Mouse (Mus musculus): ENCODE data around the gene Psma5.

Gene Psma5

DNA sequence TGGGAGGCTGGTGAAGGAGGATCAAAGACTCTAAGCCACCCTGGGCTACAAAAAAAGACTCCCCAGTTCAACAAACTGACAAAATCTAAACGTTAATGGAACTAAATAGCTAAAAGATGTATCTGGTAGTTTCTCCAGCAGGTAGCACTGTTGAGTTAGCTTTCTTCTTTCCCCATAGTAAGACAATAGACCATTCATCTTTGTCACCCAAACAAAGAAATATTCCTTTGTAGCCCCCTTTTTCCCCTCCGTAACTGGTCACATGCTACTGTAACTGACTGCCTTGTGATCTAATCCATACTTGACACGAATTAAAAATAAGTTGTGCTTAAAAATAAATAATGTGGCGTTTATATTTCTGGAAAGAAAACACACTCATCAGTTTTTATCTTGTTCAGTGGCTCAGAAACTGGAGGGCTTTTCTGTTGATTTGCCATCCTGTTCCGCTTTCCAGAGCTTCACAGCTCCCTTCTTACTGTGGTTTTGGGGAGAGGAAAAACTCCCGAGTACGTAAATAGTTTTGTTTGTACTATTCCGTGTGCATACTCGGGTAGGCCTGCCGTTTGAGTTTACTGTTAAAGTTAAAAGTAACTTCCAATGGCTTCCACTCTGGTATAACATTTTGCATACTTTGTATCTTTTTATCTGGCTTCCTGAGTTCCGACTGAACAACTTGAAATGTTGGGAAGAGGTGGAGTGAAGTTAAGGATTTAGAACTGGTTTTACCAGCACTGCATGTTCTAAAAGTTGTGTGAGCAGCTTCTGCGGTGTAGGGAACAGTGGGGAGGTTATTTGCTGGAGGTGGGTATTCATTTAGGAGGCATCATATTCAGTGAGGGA, 25.9 kb downstream of the Psma5 start:
- DNase-seq, result peak; percentile 73

- DNase-seq, result no peak
These were observed 26.5 kb downstream of the Psma5 start for GRCm38 (mm10) chr3:108283241-108283561.

- DNase-seq, result peak; percentile 66
These were observed 27.3 kb downstream of the Psma5 start, which contains the start of gene Sort1 for GRCm38 (mm10) chr3:108283781-108284601. TSS of gene Sort1 (plus strand) at chr3:108284082.

- DNase-seq, result no peak
These were observed 28.5 kb downstream of the Psma5 start for GRCm38 (mm10) chr3:108285078-108285711.

- no peak for DNase-seq
These were observed 30.1 kb downstream of the Psma5 start for GRCm38 (mm10) chr3:108286671-108287439.

- DNase-seq, result no peak
These were observed 31.4 kb downstream of the Psma5 start for GRCm38 (mm10) chr3:108287811-108288805.

DNA sequence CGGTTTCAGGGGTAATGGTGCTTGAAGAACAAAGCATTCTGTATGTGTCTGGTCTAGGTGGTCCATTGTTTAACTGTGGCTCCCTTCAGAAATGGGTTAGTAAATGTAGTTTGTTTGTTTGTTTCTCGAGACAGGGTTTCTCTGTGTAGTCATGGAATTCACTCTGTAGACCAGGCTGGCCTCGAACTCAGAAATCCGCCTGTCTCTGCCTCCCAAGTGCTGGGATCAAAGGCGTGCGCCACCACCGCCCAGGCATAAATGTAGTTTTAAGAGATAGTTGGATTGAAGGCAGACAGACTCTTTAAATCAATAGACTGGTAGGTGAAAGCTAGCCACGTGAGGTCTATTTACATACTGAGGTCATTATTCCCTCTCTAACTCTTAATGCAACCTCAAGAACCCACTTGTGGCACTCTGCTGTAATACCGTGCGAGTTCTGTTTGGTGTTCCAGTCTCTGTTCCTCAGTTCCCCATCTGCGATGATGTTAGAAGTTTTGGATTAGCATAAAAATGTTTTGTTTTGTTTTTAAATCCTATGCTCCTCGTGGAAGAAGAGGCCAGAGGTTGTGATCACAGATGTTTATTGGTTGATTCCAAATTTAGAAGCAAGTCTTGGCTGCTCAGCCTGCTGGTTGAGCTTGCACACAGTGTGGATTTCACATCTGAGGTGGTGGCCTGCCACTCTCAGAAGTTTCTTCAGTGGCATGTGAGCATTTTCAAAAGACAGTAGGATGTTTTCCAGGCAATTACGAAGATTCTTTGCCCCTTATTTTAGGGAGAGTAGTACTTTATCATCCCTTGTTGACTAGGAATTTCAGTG, 32.8 kb downstream of the Psma5 start:
- no peak for DNase-seq

DNA sequence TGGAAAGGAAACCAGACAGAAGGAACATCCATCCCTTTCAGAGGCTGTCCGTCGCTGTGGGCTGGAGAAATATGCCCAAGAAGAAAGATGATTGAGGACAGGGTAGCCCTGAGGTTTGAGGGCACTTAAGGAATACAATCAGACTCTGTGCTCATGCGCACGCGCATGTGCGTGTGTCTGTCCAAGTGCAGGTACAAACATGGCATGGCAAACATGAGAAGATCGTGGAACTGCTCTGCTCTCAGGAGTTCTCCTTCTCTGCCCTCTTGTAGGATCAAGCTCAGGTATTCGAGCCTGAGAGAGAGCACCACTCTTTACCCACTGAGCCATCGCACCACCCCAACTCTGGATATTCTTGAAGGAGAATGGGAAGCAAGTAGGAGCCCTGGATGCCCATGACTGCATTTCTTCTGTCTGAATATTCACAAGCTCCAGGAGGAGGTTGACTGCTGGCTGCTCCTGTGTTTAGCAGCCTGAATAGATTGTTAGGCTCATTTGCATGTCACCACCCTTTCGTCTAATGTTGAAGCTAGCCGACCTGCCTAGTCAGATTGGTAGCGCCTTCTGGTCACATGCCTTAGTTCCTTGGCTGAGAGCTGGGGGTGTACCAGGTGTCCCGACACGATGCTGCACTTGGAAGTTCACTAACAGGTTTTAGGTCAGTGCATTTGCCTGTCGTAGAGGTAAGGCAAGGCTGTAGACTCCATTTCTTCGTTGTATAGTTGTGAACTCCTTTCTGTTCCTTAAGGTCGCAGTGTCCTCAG, 34.5 kb downstream of the Psma5 start:
- peak; percentile 56 for DNase-seq

DNA sequence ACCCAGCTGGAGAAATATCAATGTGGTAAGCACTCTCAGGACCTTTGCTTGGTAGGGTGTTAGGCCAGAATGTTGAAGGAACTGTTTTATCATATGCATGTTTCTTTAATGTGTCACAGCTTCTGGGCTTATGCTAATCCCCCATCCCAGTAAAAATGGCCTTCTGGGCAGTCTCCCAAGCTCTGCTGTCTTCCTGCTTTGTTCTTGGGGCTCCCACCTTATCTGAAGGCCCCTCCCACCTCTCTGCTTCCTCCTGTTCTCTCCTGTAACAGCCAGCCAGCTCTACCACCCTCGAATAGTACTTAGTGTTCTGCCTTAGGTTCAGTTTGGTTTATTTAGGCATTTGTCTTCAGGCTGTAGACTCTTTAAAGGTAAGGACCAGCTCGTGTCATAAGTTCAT, 37.7 kb downstream of the Psma5 start:
- DNase-seq, result no peak

GRCm38 (mm10) chr3:108295379-108296219, 38.9 kb downstream of the Psma5 start:
- no peak for DNase-seq

DNA sequence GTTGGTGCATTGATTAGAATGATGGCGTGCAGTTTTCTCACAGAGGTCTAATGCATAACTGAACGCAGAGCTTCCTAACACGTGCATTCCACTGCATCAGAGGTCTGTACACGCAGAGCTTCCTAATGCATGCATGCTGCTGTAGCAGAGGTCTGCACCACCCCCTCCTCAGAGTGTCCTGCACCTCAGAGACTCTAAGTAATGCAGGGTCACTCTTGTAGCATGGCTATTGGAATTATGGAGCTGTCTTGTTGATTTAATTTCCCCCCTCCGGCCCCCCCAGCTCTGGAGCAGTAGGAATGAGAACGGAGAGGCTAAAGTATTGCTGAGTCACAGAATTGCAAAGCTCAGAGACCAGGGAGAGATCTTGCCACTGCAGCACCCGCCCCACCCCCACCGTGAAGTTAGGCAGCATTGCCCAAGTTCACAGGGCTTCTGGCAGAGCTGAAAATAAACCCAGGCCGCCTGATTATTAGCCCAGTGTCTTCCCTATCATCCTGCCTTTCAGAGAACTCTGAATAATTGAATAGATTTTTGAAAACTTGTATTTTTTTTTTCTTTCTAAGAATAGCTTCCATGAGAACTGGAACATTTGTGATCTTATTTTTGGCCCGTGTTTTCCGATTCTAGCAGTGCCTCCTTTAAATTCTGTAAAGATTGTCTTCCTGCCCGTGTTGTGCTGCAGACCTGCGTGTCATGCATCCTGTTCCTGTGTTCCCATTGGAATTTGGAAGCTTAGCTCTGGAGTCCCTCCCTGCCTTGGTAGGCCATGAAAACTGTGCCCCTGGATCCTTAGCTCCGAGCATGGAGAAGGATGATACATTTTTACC, 39.7 kb downstream of the Psma5 start:
- DNase-seq, result peak; percentile 58

DNA sequence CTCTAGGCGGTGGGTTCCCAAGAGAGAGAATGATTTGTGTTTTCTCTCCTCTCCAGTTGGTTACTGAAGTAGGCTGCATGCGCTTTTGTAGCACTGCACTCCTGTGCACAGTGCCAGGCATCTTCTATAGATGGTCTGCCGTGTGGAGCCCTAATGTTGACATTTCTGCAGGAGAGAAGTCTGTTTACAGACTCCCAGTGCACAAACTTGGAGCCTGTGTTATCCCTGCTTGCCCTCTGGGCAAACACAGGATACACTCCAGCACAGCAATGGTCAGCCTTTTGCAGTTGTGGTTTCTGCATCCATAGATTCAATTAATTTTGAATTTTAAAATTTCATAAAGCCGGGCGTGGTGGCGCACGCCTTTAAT, 40.3 kb downstream of the Psma5 start:
- DNase-seq, result no peak

DNA sequence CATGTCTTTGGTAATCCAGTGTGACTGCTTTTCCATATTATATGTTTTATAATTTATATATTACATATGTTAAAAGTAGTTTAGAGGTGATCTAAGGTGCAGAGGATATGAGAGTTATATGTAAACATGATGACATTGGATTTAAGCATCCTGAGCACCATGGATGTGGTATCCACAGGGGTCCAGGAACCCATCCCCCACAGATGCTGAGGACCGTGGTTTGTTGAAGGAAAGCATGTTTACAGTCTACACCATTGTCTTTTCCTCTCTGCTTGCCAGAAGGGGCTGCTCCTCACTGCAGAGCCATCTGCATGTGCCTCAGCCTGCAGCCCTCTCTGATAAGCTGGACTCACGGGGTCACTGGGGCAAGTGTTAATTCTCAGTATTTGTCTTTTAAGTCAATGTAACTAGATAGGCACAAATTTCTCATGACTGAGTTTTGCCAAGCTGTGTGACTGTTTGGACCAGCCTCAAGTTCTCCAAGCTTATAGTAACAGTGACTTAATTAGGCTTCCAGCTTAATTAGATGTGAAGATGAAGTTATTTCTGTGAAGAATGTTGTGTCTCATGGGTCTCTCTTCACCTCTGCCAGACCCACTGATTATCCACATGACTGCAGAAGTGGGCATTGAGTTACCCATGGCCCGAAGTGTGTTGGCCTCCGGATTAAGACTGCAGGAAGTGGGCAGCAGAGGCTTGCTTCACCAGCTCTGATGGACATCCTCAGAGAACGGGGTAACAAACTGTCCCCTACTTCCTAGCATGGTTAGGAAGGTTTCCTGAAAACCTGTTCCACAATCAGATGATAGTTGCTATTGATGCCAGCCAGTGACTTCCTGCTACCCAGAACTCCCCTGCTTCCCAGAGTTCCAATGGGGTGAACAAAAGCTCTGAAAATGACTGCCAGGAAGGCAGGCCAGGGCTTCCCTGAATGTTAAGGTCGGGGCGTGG, 41.2 kb downstream of the Psma5 start:
- no peak for DNase-seq

- DNase-seq, result no peak
These were observed 43.8 kb downstream of the Psma5 start for GRCm38 (mm10) chr3:108300455-108301030.

DNA sequence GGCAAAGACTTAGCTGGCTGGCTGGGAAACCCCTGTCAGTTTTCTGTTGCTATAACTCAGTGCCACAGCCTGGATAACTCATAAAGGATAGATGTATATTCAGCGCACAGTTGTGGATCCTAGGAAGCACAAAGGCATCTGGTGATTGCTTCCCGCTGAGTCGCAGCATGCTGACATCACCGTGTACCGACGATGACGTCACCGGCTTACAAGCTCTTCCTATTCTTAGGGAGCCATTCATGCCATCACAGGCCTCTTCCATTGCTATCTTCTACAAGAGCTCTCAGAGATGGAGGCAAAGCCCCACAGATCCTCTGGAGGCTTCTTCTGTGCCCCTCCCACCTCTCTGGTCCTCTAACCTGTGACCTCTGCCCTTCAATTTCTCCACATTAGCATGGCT, 47.0 kb downstream of the Psma5 start:
- no peak for DNase-seq

- DNase-seq, result no peak
These were observed 48.0 kb downstream of the Psma5 start for GRCm38 (mm10) chr3:108304747-108305146.
